Mouse (Mus musculus) bone marrow macrophage, adult 2 months (primary cell): Measurements from ENCODE around the gene Sult5a1.

Source experiments
- CTCF ChIP-seq: IDR thresholded peaks from 2 replicates; pipeline ENCODE4 v1.5.1; 2012; ENCODE audit warnings: low read depth, mild to moderate bottlenecking, low read length, moderate library complexity
- POLR2A ChIP-seq: IDR thresholded peaks from 2 replicates; pipeline ENCODE4 v1.6.1; 2012; ENCODE audit warnings: mild to moderate bottlenecking, low read depth, low read length, borderline replicate concordance

GRCm38 (mm10) chr8:123138741-123139140 is 19.4 kb downstream of the Sult5a1 start:
- no peak for TF ChIP-seq POLR2A
- TF ChIP-seq CTCF, result no peak
